Mouse (Mus musculus) stomach, postnatal 0 days (tissue): ENCODE results near the gene Prkci.

Experiments
- CTCF ChIP-seq: IDR thresholded peaks from 2 replicates; pipeline ENCODE4 v1.5.1; 2016; ENCODE audit warnings: antibody characterized with exemption, low read depth, mild to moderate bottlenecking, moderate library complexity
- EP300 ChIP-seq: optimal IDR thresholded peaks from 2 replicates; pipeline ENCODE3; 2016; ENCODE audit warnings: antibody characterized with exemption

GRCm38 (mm10) chr3:30996688-30997014 lies 1.1 kb downstream of the Prkci start:
- TF ChIP-seq CTCF, result no peak
- TF ChIP-seq EP300, result no peak
